Mouse (Mus musculus) stomach, postnatal 0 days (tissue): Measurements from ENCODE around the gene Chst11. TPM values are rescaled to one million over a fixed set of nuclear protein-coding genes. Genes with fewer than 3 reads are reported as not detected.
A peak's percentile ranks its signal among the peaks of the same experiment; 100 is the strongest.

Experiments used
- ATAC-seq: fragments of 200-750 bp; cut with Nextera tagmentation; 2 replicates; pipeline ENCODE4 v1.8.0; 2017; ENCODE audit not compliant: low FRiP score, low TSS enrichment
- DNase-seq: peaks from one replicate; pipeline ENCODE4 v3.0.0-alpha.2; 2016; ENCODE audit warnings: low spot score
- H3K27ac ChIP-seq: fragments of 300-500 bp; sonication (generic); replicated peaks from 2 replicates; pipeline ENCODE4 v1.5.1; 2014; ENCODE audit warnings: mild to moderate bottlenecking, control low read depth
- H3K27me3 ChIP-seq: fragments of 300-500 bp; sonication (generic); 2 replicates; pipeline ENCODE4 v1.6.1; 2014; ENCODE audit warnings: low read length; ENCODE audit not compliant: control insufficient read depth, insufficient read depth
- H3K36me3 ChIP-seq: fragments of 300-500 bp; sonication (generic); 2 replicates; pipeline ENCODE4 v1.6.1; 2014; ENCODE audit warnings: low read length, mixed read lengths; ENCODE audit not compliant: control insufficient read depth, insufficient read depth
- H3K4me1 ChIP-seq: fragments of 300-500 bp; sonication (generic); replicated peaks from 2 replicates; pipeline ENCODE4 v1.6.1; 2014; ENCODE audit warnings: antibody characterized with exemption; ENCODE audit not compliant: control insufficient read depth, insufficient read depth
- H3K4me2 ChIP-seq: fragments of 300-500 bp; sonication (generic); replicated peaks from 2 replicates; pipeline ENCODE4 v1.6.1; 2014; ENCODE audit warnings: low read depth, mild to moderate bottlenecking, control low read depth, moderate library complexity
- H3K4me3 ChIP-seq: fragments of 300-500 bp; sonication (generic); 2 replicates; pipeline ENCODE4 v1.5.1; 2014; ENCODE audit warnings: low read depth, low read length, control low read depth
- H3K9ac ChIP-seq: fragments of 300-500 bp; sonication (generic); 2 replicates; pipeline ENCODE4 v1.6.1; 2014; ENCODE audit warnings: mild to moderate bottlenecking, low read length, control low read depth, mixed read lengths
- H3K9me3 ChIP-seq: fragments of 300-500 bp; sonication (generic); 2 replicates; pipeline ENCODE4 v1.6.1; 2016; ENCODE audit warnings: low read length; ENCODE audit not compliant: control insufficient read depth
- CTCF ChIP-seq: IDR thresholded peaks from 2 replicates; pipeline ENCODE4 v1.5.1; 2016; ENCODE audit warnings: antibody characterized with exemption, low read depth, mild to moderate bottlenecking, moderate library complexity
- EP300 ChIP-seq: optimal IDR thresholded peaks from 2 replicates; pipeline ENCODE3; 2016; ENCODE audit warnings: antibody characterized with exemption
- WGBS: fragments of 180-500 bp; shearing (Covaris S2); extraction: QIAGEN DNeasy Blood & Tissue Kit; methylation state at CpG from one replicate; pipeline ENCODE4 v1.1.7; 2014; 5-methylcytosine and 5-hydroxymethylcytosine counted together
- polyA plus RNA-seq: library from polyadenylated mRNA; unstranded; fragments of >200 nt; fragmentation: Nextera tagmentation; extraction: Ambion mirVana; gene quantifications from 2 replicates; pipeline ENCODE4 v1.2.1, GENCODE M21; 2015

The Chst11 gene
- polyA plus RNA-seq, 1 experiment from 2014 or later = 0.45 TPM

DNA sequence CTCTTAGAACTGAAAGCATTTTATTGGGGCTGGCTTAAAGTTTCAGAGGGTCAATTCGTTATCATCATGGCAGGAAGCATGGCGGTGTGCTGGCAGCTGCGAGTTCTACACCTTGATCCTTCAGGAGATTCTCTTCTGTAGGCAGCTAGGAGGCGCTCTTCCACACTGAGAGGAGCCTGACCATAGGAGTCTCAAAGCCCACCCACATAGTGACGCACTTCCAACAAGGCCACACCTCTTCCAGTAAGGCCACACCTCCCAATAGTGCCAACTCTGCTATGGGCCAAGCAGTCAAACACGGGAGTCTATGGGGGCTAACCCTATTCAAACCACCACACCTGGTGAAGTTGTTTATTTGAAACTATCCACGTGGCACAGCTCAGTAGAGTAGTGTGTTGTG lies 24.0 kb upstream of the Chst11 start:
- Histone ChIP-seq H3K9ac (no peak overlapping the region), H3K27me3 (no peaks in the 10 kb centered on the region), H3K27ac (no peak overlapping the region), H3K4me2 (no peak overlapping the region), H3K4me1 (no peaks in the 10 kb centered on the region), H3K9me3 (no peaks in the 10 kb centered on the region), H3K36me3 (no peaks in the 10 kb centered on the region), H3K4me3 (no peak overlapping the region)
- TF ChIP-seq CTCF (peak; percentile 45), EP300 (no peak)
- WGBS = 50% methylated on average over 7 of the region's 7 CpGs
- no peak for DNase-seq
- no peak for ATAC-seq

DNA sequence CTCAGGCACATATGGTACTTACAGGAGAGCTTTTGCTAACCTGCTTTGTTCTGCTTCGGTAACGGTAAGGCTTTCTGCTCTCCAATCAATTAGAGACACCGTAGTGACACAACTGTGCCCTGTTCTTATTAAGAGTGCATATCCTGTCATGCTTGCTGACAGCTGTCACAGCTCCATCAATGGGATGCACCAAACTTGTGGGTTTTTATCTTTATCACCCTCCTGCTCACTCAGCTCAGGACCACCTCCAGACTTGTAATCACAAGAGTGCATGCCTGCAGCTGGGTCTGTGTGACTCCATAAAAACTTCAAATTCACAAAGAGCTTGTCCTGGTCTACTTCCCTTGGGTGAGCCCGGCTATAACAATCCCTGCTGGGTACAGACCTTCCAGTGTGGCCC lies 23.3 kb upstream of the Chst11 start:
- Histone ChIP-seq H3K9ac (no peak overlapping the region), H3K4me3 (no peak overlapping the region), H3K9me3 (no peaks in the 10 kb centered on the region), H3K27ac (no peak overlapping the region), H3K27me3 (no peaks in the 10 kb centered on the region), H3K4me2 (no peak overlapping the region), H3K4me1 (no peaks in the 10 kb centered on the region), H3K36me3 (no peaks in the 10 kb centered on the region)
- TF ChIP-seq EP300 (no peak), CTCF (no peak)
- ATAC-seq (no peak), DNase-seq (no peak)
- WGBS = 98% methylated on average over 4 of the region's 4 CpGs

DNA sequence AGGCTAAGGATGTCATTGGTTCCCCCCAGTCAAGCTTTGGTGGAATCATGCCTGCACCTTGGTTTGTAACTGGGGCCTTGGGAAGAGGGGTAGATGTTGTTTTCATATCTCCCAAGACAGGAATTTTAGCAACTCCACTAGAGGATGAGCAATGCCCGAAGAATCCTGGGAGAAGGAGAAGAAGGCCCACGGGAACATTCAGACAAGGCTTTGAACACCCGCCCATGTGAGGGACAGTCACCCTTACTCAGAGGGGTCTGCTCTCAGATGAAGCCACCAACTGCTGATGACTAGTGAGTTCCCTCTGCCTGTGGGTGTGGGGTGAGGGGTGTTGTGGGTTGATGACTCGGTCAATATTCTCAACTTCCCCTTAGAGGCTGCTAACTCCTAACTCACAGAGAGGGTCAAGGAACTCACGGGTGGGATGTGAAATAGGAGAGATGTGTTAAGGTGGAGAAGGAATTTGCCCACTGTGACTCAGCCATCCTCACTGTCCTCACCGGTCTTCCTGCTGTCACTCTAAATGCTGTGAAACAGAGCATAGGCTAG lies 22.8 kb upstream of the Chst11 start:
- no peak overlapping the region for H3K27ac ChIP-seq
- TF ChIP-seq EP300 (no peak), CTCF (no peak)
- H3K27me3 ChIP-seq = no peaks in the 10 kb centered on the region
- H3K9me3 ChIP-seq = no peaks in the 10 kb centered on the region
- no peaks in the 10 kb centered on the region for H3K4me1 ChIP-seq
- DNase-seq = no peak
- no peak overlapping the region for H3K9ac ChIP-seq
- WGBS = 86% methylated on average over 6 of the region's 6 CpGs
- no peaks in the 10 kb centered on the region for H3K36me3 ChIP-seq
- no peak overlapping the region for H3K4me3 ChIP-seq
- H3K4me2 ChIP-seq = no peak overlapping the region
- ATAC-seq = no peak

DNA sequence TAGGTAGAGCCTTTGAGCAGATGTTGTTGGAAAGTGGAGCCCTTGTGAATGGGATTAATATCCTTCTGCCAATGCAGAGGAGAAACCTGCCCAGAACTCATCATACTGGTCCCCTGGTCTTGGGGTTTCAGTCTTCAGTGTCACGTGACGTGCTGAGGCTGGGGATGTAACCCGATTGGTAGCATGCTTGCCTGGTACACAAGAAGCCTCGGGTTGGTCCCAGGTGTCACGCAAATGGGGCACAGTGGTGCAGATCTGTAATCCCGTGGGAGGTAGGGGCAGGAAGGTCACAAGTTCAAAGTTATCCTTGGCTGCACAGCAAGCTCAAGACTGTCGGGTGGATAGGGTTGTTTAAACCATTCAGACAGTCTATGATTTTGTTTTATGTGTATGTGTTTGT lies 20.8 kb upstream of the Chst11 start:
- WGBS = 60% methylated on average over 7 of the region's 7 CpGs
- no peaks in the 10 kb centered on the region for H3K27me3 ChIP-seq
- ATAC-seq = no peak

DNA sequence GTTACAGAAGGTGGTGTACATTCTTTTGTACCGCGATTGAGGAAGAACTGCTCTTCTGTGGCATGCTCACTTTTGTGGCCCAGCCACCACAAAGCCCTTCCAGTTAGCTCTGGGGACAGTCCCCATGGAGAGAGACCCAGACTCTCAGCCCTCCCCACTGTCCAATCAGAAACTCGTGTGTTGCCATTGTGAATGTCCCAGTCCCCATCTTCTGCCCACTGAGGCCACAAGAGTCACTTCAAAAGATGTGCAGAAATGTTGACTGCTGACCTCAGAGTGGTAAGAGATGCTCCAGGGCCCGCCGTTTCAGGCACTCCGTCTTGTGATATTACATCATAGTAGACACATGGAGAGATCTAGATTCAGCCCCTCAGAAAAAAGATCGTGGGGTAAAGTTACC lies 18.6 kb upstream of the Chst11 start:
- no peak for ATAC-seq
- H3K9ac ChIP-seq = no peak overlapping the region
- 85% methylated on average over 7 of the region's 7 CpGs for WGBS
- no peak for DNase-seq
- H3K9me3 ChIP-seq = no peaks in the 10 kb centered on the region
- H3K4me2 ChIP-seq = no peak overlapping the region
- H3K27me3 ChIP-seq = no peaks in the 10 kb centered on the region
- H3K36me3 ChIP-seq = no peaks in the 10 kb centered on the region
- no peak overlapping the region for H3K4me3 ChIP-seq
- no peak overlapping the region for H3K27ac ChIP-seq
- TF ChIP-seq EP300 = no peak
- TF ChIP-seq CTCF = no peak
- H3K4me1 ChIP-seq = no peaks in the 10 kb centered on the region

More for the DNA sequence above, 20.8 kb upstream of the Chst11 start:
- no peak for DNase-seq
- Histone ChIP-seq H3K4me2 (no peak overlapping the region), H3K27ac (no peak overlapping the region), H3K9me3 (no peaks in the 10 kb centered on the region), H3K4me1 (no peaks in the 10 kb centered on the region), H3K9ac (no peak overlapping the region), H3K4me3 (no peak overlapping the region), H3K36me3 (no peaks in the 10 kb centered on the region)
- TF ChIP-seq CTCF (no peak), EP300 (no peak)

DNA sequence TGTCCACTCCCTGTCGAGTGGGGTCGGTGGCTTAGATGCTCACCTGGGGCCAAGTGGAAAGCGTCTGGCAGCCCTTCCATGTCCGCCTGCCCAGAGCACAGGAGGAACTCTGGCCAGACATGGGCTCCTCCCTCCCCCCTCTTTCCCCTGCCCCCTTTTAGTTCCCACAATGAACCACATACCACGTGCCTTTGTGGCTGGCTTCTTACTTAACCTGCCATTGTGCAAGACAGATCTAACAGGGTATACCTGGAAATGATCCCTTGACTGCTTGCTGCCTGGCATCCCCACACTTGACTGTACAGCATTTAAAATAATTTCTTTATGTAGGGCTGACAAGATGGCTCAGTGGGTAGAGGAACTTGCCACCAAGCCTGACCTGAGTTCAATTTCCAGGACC lies 15.7 kb upstream of the Chst11 start:
- no peaks in the 10 kb centered on the region for H3K27me3 ChIP-seq
- no peak overlapping the region for H3K4me2 ChIP-seq
- H3K36me3 ChIP-seq = no peaks in the 10 kb centered on the region
- TF ChIP-seq EP300 = no peak
- no peak for TF ChIP-seq CTCF
- no peak overlapping the region for H3K9ac ChIP-seq
- no peak overlapping the region for H3K4me3 ChIP-seq
- H3K27ac ChIP-seq = no peak overlapping the region
- no peaks in the 10 kb centered on the region for H3K9me3 ChIP-seq
- no peak for DNase-seq
- no peak for ATAC-seq
- 54% methylated on average over 5 of the region's 5 CpGs for WGBS
- no peaks in the 10 kb centered on the region for H3K4me1 ChIP-seq
